Mouse (Mus musculus): ENCODE data around the gene Tssk1. TPM values are rescaled to one million over a fixed set of nuclear protein-coding genes. Genes with fewer than 3 reads are reported as not detected.

Tssk1 gene
- total RNA-seq (2021) = under 1 TPM; 0.05 to 0.11 TPM

GRCm38 (mm10) chr16:17893923-17894322 is at the start of gene Tssk1:
Tssk1 (plus strand) TSS chr16:17894223.
- no peak for DNase-seq (ENCODE audit: low spot score)
- intact Hi-C loops (cut with DNase I) = loop anchor here (10.0 kb wide), 1 partner anchor 731 kb away; the partner anchor contains the start of genes Gm49601, Gp1bb and Sept5

GRCm38 (mm10) chr16:17848431-17848830 is 45.6 kb upstream of the Tssk1 start:
- intact Hi-C loops (cut with DNase I) = no loop called here
- no peak for DNase-seq (ENCODE audit: low spot score)

- no peak for DNase-seq (ENCODE audit: low spot score)
- intact Hi-C loops (cut with DNase I) = no loop called here
Measured at GRCm38 (mm10) chr16:17848928-17849327, 45.1 kb upstream of the Tssk1 start.

- intact Hi-C loops (cut with DNase I) = no loop called here
- no peak for DNase-seq (ENCODE audit: low spot score)
Measured at GRCm38 (mm10) chr16:17849486-17849885, 44.5 kb upstream of the Tssk1 start.

- DNase-seq (ENCODE audit: low spot score) = no peak
- intact Hi-C loops (cut with DNase I) = no loop called here
Measured at GRCm38 (mm10) chr16:17851331-17851730, 42.7 kb upstream of the Tssk1 start.

GRCm38 (mm10) chr16:17851860-17852259 is 42.2 kb upstream of the Tssk1 start:
- intact Hi-C loops (cut with DNase I) = no loop called here

GRCm38 (mm10) chr16:17853263-17853662 is 40.8 kb upstream of the Tssk1 start:
- DNase-seq (ENCODE audit: low spot score) = no peak
- intact Hi-C loops (cut with DNase I) = no loop called here

More at GRCm38 (mm10) chr16:17851860-17852259, 42.2 kb upstream of the Tssk1 start:
- no peak for DNase-seq (ENCODE audit: low spot score)

- DNase-seq (ENCODE audit: low spot score) = no peak
- intact Hi-C loops (cut with DNase I) = loop anchor here (5.0 kb wide), 1 partner anchor 130 kb away; no protein-coding TSS in a partner anchor
Measured at GRCm38 (mm10) chr16:17857157-17857556, 36.9 kb upstream of the Tssk1 start.

GRCm38 (mm10) chr16:17858592-17858991 is 35.4 kb upstream of the Tssk1 start:
- intact Hi-C loops (cut with DNase I) = loop anchor here (5.0 kb wide), 1 partner anchor 129 kb away; no protein-coding TSS in a partner anchor

GRCm38 (mm10) chr16:17865293-17865692 is 28.7 kb upstream of the Tssk1 start:
- intact Hi-C loops (cut with DNase I) = no loop called here

More at GRCm38 (mm10) chr16:17858592-17858991, 35.4 kb upstream of the Tssk1 start:
- no peak for DNase-seq (ENCODE audit: low spot score)

GRCm38 (mm10) chr16:17865770-17866169 is 28.3 kb upstream of the Tssk1 start:
- intact Hi-C loops (cut with DNase I) = no loop called here
- no peak for DNase-seq (ENCODE audit: low spot score)

More at GRCm38 (mm10) chr16:17865293-17865692, 28.7 kb upstream of the Tssk1 start:
- DNase-seq (ENCODE audit: low spot score) = no peak

GRCm38 (mm10) chr16:17871248-17871647 is 22.8 kb upstream of the Tssk1 start:
- no peak for DNase-seq (ENCODE audit: low spot score)
- intact Hi-C loops (cut with DNase I) = no loop called here

GRCm38 (mm10) chr16:17872995-17873394 is 21.0 kb upstream of the Tssk1 start:
- DNase-seq (ENCODE audit: low spot score) = no peak
- intact Hi-C loops (cut with DNase I) = no loop called here

- no peak for DNase-seq (ENCODE audit: low spot score)
- intact Hi-C loops (cut with DNase I) = no loop called here
Measured at GRCm38 (mm10) chr16:17875174-17875573, 18.8 kb upstream of the Tssk1 start.

GRCm38 (mm10) chr16:17876096-17876495 is 17.9 kb upstream of the Tssk1 start:
- intact Hi-C loops (cut with DNase I) = no loop called here

GRCm38 (mm10) chr16:17879571-17879970 is 14.5 kb upstream of the Tssk1 start:
- intact Hi-C loops (cut with DNase I) = no loop called here
- DNase-seq (ENCODE audit: low spot score) = no peak

More at GRCm38 (mm10) chr16:17876096-17876495, 17.9 kb upstream of the Tssk1 start:
- no peak for DNase-seq (ENCODE audit: low spot score)

GRCm38 (mm10) chr16:17882196-17882595 is 11.8 kb upstream of the Tssk1 start:
- no peak for DNase-seq (ENCODE audit: low spot score)
- intact Hi-C loops (cut with DNase I) = no loop called here

GRCm38 (mm10) chr16:17884116-17884515 is 9.9 kb upstream of the Tssk1 start:
- intact Hi-C loops (cut with DNase I) = no loop called here
- DNase-seq (ENCODE audit: low spot score) = no peak

GRCm38 (mm10) chr16:17889689-17890341 is 4.2 kb upstream of the Tssk1 start:
- no peak for DNase-seq (ENCODE audit: low spot score)
- intact Hi-C loops (cut with DNase I) = loop anchor here (10.0 kb wide), 1 partner anchor 735 kb away; the partner anchor contains the start of genes Gm49601, Gp1bb and Sept5

- DNase-seq (ENCODE audit: low spot score) = no peak
- intact Hi-C loops (cut with DNase I) = loop anchor here (10.0 kb wide), 1 partner anchor 734 kb away; the partner anchor contains the start of genes Gm49601, Gp1bb and Sept5
Measured at GRCm38 (mm10) chr16:17890342-17890727, 3.7 kb upstream of the Tssk1 start.

GRCm38 (mm10) chr16:17890917-17891566 is 3.0 kb upstream of the Tssk1 start:
- intact Hi-C loops (cut with DNase I) = loop anchor here (10.0 kb wide), 1 partner anchor 734 kb away; the partner anchor contains the start of genes Gm49601, Gp1bb and Sept5
- peak; percentile 47 for DNase-seq (ENCODE audit: low spot score)

Data from heart, postnatal 25 days (tissue).